Mouse (Mus musculus): ENCODE data around the gene Pitpna.
A peak's percentile ranks its signal among the peaks of the same experiment; 100 is the strongest.
"Not testable (repeated sequence)": the region's sequence is repeated elsewhere in the genome, so short reads cannot be mapped to it uniquely, and the experiment has no call there.

Gene Pitpna

DNA sequence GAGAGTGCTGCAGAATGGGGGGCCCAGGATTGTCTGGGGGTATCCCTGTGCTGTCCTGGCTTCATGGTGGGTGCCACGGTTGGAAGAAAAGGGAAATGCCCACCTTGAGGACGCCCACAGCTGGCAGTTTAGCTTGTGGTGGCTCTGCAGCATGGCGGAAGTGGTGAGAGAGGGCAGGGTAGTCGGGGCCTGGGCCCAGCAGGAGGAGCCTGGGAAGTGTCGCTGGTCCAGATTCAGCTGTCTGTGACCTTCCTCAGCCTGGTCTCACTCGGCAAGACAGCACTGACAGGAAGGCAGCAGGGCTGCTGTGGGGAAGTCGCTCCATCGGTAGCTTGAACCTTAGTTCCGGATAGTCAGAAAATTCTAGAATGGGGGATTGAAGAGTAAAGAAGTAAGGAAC, 6.5 kb downstream of the Pitpna start:
- no peak for DNase-seq

DNA sequence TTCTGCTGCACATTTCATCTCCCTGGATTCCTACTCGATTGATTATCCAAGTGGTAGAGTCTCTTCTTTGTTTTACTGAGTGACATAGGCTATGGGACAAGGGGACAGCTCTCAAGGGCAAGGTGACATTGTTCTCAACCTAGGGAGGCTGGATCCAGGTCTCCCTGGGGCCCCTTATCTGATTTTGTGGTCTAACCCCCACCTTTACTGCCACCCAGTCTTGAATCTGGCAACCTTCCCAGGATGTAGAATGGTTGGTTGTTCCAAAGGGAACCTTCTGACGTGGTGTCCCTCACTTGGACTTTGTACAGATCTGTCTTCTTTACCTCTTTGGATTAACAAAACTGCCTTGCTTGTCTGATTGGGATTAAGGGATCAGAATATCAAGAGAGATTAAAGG, 7.5 kb downstream of the Pitpna start:
- no peak for DNase-seq

DNA sequence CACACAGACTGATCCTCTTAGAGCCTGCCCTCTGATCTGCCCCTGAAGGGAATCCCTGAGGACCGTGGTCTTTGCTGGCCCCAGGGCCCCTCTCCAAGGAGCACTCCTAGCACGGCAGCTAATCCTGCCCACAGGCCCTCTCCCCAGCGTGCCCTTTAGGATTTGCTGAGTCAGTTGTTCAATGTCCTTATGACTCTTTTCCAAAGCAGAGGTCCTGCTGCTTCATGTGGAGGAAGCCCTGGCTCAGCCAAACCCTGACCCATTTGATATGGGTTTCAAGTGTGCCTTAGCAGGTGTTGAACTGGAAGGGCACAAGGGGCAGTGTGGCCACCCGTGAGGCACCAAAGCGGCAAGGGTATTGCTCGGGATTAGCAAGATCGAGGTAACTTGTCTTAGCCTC, 7.9 kb downstream of the Pitpna start:
- no peak for DNase-seq

DNA sequence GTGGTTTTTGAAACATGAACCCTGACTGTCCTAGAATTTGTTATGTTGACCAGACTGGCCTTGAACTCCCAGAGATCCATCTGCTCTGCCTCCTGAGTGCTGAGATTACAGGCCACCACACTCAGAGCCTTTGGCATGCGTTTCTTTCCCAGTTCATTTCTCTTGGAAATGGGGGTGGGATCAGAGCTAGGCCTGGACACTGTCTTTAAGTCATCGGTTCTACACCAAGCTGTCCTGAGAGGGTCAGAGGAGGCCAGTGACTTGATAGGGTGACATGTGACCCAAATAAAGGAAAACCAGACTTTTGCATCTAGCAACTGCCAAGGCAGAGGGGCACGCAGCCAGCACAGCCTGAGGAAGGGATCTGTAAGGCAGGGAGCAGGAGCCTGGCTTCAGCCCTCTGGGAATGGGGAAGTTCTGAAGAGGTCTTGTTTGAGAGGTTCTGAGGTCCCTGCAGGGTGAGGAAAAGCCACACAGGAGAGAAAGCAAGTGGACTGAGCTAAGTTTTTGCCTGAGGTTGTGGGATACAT, 8.9 kb downstream of the Pitpna start:
- DNase-seq, result peak in 1 of 2 experiments; percentile 42

DNA sequence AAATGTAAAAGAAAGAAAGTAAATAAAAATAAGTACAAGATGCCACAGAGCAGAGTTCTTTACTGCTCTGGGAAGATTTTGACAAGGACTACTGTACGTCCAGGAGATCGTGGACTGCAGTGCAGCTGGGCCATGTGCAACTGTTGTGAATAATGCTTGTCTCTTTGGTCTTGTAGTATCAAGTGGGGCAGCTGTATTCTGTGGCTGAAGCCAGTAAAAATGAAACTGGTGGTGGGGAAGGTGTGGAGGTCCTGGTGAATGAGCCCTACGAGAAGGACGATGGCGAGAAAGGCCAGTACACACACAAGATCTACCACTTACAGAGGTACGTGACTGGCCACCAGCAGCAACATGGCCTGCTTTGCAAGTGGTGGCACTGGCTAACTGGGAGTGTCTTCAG, 10.1 kb downstream of the Pitpna start:
- DNase-seq, result no peak

DNA sequence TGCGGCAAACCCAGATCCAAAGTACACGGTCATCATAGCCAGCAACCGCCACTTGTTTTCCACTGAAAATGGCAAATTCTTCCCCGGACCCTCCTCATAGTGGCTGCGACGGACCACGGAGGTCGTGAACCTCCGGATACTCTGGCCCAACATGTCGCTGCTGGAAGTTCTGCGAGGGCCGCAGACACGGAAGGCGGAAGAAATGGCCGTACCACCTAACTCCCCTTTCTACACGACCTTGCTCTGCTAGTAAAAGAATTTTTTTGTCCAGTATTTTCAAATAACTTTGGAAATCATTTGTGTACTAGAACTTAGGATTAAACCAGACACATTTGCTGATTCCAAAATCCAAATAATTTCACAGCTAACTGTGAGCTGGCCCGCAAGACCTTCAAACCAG, 11.9 kb downstream of the Pitpna start:
- DNase-seq, result not testable (repeated sequence)

DNA sequence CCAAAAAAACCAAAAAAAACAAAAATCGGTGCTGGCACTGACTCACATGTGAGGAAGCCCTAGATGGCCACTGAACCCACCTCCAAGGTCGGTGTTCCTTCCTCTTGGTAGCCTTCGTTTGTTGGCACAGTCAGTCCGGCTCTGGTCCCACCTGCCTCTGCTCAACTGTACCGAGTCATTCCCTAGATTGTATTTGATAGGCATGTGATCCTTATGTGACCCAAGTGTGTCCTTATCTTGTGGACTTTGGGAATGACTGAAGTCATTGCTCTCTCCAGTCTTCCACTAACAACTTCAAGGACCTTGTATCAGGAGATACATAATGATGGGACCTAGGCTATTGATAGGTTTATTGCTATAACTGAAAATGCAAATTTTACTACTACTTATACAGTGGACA, 16.9 kb downstream of the Pitpna start:
- DNase-seq, result no peak

DNA sequence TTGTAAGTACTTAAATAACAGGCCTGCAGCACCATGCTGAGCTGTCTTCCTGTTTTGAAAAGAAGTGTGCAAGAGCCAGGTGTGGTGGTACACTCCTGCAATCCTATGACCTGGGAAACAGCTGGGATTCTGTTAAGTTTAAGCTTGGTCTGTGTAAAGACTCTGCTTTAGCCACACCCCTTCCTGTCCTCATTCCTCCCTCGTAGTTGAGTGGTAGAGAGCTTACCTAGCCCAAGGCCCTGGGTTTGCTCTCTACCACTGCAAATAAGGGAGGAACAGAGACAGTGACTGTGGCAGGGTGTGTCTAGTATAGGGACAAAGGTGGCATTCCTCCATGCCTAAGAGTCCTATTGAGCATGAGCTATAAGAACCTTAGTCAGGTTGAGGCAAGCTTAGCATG, 17.4 kb downstream of the Pitpna start:
- no peak for DNase-seq

DNA sequence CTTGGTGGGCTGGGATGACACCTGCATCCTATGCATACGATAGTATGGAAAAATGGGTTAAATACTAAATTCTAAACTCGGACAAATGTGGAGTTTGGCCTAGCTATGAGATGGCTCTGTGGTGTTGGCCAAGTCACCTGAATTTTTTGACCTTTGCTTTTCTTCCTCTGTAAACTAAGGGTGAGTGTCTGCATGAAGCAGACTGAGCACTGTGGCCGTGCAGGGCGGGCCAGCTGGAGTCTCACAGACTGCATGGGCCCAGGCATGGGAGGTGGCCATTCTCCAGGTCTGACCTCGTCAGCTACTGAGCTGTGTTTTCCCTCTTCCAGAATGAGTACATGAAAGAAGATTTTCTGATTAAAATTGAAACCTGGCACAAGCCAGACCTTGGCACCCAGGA, 20.9 kb downstream of the Pitpna start:
- DNase-seq, result no peak

DNA sequence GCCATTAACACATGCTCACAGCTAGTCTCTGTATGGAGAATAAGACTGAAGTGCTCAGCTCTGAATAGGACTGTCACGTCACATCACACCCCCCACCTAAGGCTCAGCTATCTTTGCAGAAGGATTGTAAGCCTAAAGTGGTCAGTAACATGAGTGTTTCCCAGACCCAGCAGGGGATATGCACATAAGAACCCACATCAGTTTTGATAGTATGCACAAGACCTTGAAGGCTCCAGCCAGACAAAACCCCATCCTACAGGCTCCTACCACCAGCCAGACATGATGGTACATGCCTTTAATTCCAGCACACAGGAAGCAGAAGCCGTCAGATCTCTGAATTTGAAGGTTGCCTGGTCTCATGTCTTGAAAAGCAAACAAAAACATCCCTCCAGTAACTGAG, 22.1 kb downstream of the Pitpna start:
- DNase-seq, result no peak

DNA sequence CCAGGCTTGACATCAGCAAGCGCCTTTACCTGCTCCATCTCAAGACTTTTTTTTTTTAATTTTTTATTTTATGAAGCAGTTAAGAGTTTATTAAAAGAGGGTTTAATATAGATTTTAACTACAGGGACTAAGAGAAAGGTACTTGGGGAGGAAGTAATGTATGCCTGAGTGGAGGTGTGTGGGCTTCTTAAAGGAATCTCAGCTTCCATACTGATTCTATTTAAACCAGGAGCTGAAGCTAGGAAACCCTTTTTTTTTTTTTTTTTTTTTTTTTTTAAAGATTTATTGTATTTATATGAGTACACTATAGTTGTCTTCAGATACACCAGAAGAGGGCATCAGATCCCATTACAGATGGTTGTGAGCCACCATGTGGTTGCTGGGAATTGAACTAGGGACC, 26.9 kb downstream of the Pitpna start:
- no peak for DNase-seq

DNA sequence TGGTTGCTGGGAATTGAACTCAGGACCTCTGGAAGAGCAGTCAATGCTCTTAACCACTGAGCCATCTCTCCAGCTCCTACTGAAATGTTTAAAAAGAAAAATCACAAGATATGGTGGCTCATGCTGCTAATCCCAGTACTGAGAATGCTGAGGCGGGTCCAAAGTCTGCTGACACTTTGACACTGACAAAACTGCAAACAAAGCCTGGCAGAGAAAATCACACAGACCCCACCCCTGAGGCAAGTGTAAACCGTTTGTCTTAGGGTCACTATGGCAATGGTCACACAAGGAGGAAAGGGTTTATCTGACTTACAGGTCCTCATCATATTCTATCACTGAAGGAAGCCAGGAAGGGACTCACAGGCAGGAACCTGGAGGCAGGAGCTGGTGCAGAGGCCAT, 27.7 kb downstream of the Pitpna start:
- DNase-seq, result no peak

DNA sequence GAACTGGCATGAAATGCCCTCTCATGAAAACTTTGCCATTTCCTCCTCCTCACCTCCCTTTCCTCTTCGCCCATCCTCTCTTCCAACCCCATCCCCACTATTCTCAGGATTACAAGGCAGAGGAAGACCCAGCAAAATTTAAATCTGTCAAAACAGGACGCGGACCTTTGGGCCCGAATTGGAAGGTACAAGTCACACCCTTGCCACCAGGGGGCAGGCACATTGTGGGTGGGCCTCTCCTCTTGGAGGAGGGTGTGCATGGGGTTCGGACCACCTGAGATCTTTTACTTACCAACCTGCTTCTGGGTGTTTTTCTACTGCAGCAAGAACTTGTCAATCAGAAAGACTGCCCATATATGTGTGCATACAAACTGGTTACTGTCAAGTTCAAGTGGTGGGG, 31.2 kb downstream of the Pitpna start:
- peak; percentile 38 to 49 for DNase-seq

DNA sequence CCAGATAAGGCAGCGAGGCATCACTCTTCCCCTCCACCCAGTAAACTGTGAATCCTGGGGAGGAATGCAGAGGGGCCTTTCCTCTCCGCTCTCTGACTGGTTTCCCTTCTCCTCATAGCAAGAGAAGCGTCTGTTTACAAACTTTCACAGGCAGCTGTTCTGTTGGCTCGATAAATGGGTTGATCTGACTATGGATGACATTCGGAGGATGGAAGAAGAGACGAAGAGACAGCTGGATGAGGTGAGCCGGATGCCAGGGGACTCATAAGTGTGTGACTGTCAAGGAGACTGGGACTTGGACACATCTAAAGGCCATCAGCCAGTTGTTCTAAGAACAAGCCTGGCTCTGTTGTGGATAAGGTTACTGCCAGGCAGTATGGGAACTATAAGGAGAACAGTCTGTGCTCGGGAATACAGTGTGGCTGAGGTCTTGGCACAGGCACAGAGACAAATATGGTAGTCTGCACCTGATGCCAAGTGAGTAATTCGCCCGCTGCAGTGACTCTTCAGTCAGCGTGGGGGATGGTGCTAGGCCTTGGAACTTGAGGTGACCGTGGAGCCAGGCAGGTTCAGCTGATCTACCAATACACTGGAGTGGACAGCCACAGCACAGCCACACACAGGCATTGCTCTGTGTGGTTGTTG, 32.4 kb downstream of the Pitpna start:
- no peak for DNase-seq

DNA sequence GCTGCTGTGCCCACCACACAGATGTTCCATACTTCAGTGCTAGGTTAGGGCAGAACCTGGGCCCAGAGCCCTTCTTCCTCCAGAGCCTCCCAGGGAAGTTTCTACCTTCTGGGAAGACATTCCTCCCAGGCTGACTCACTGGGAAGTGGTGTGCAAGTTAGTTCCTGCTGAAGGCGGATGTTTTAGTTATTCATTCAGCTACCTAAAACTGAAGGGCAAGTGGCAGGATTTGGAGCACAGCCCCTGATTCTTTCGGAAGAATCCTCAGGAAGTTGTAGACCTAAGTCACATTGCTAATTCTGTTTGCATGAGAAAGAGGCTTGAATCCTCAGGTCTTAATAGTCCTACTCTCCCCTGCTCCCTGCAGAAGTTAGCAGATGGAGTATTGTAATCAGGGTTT, 33.5 kb downstream of the Pitpna start:
- no peak for DNase-seq

DNA sequence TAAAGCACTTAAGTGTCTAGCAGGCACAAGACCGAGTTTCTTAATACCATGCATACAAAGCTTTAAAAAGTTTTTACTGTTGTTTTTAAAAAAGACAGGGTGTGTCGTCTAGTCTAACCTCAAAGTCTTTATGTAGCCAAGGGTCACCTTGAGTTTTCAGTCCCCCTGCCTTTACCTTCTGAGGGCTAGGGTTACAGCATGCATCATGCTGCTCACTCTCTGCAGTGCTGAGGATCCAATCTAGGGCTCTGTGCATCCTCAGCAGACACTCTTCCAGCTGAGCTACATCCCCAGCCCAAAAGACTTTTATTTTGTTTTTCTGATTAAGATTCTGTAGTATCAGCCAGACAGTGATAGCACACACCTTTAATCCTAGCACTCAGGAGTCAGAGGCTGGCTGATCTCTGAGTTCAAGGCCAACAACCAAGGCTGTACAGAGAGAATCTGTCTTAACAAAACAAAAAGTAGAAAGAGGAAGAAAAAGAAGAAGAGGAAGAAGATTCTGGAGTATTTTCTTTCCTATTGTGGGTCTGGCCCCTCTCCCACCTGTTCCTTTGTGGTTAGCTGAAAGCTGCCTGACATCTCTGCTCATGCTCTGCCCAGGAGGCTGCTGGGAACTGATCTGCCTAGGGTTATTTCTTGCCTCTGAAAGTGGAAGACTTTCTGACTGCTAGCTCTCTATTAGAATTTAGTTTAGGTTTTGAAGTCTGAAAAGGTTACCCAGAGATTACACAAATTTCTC, 34.9 kb downstream of the Pitpna start:
- DNase-seq, result no peak

DNA sequence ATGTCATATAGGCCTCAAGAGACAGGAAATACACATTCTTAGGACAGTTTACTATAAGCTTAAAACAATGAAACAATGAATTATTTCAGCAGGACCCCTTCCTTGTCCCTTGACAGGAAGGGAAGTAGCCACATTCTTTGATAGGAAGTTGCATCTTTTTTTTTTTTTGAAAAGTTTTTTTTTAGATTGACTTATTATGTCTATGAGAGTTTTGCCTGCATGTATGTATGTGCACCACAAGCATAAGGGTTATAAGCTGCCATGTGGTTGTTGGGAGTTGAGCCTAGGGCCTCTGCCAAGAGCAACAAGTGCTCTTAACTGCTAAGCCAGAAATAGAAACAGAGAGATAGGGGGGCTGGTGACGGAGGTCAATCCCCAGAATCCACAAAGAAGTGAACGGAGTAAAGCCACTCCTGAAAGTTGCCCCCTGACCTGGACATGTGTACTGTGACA, 36.2 kb downstream of the Pitpna start:
- DNase-seq, result peak in 1 of 2 experiments; percentile 30

DNA sequence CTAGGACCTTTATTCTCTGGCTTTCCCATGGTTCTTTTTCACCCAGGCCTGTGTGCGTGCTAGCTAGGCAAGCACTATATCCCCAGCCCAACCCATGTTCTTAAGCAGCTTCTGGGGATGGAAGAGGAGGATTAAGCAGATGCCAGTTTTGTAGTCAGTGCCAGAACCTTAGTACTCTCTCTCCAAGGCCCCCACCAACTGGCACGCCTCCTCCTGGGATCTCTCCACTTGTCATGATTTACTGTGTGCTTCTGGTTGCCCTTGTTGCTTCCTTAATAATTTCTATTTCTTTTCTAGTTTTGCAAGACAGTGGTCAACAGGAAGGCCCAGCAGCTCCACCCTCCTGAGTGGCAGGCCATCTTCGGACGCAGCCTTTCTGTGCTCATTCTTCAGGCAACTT, 37.9 kb downstream of the Pitpna start:
- no peak for DNase-seq

DNA sequence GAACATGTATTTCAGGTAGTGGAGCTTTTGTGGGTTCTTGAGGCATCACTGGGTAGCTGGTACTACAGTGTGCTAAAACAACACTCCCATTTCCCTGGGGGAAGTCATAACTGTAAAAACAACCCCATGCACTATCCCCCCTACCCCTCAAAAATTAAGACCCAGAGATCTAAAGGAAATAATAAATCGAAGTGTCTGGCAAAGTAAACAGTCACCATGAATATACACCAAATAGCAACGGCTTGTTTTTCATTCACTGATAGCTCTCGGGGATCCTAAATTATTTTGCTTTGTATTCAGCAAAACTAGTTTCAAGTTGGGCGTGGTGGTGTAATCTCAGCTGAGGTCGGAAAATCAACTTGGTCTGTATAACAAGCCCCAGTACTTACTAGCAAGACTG, 42.2 kb downstream of the Pitpna start:
- no peak for DNase-seq

DNA sequence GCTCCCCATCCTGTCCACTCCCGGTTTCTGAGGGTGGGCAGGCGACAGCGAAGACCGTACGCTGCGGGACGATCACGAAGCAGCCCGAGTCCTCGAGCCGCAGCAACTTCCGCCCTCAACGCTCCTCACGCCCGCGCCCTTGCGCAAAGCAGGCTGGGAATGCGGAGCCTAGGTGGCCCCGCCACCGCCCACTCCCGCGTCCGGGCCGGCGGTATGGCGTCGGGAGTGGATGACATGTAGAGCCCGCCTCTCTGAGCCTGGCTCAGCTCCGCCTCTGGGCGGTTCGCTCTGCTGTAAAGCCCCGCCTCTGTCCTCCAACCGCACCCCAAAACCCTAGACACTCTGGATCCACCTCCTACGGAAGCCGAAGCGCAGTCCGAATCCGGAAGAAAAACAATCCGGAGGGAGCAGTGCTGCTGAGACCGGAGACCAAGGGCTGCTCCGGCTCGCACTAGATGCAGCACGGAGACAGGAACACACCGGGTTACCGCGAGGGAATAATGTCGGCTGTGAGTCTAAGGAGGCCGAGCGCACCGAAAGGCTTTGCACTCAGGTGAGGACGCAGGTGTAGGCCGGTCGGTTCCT, 42.8 kb downstream of the Pitpna start, which contains the start of gene Inpp5k:
Gene Inpp5k (plus strand): TSS at position 344 of the 585 bp plus-strand sequence.
- peak; percentile 95 to 97 for DNase-seq

DNA sequence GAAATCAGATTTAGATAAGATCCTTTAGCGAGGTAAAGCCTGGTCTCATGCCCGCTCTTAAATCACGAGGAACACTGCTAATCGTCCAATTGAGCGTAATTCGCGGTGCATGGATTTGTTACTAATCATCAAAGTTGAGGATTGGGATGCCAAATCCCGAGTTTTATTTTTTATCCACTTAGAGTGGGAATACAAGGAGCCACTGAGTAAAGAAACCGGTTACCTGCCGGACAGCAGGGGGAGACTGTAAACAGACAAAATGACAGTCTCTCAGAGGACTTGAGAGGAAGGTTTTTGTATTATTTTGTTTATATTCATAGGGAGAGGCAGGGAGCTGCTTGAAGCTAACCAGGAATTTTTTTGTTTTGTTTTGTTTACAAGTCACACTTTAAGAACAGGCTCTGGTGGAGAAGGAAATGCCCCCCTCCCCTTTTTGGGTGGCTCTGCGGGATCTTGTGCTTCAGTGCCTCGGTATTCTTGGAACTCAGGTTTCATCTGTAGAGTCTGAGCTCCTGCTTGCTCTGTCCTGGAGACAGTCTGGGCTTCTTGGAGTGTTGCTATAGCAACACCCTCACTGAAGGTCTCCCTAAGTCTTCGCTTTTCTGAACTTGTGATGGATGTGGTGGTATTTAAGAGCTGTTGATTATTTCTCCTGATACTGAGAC, 43.8 kb downstream of the Pitpna start:
- peak in 1 of 2 experiments; percentile 72 for DNase-seq

DNA sequence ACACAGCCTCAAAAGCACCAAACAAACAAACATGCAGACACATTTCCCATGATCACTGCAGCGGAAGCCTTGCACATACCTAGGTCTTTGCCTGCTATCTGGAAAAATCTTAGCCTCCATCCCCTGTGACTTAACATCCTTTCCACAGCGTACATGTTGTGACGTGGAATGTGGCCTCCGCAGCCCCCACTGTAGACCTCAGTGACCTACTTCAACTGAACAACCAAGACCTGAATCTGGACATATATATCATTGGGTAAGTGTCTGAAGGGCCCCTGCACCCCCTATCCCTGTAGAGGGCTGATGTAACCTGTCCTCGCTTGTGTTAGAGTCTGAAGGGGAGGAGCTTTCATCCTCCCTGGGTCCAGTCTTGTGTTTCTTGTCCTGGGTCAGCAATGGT, 45.0 kb downstream of the Pitpna start:
- DNase-seq, result no peak

DNA sequence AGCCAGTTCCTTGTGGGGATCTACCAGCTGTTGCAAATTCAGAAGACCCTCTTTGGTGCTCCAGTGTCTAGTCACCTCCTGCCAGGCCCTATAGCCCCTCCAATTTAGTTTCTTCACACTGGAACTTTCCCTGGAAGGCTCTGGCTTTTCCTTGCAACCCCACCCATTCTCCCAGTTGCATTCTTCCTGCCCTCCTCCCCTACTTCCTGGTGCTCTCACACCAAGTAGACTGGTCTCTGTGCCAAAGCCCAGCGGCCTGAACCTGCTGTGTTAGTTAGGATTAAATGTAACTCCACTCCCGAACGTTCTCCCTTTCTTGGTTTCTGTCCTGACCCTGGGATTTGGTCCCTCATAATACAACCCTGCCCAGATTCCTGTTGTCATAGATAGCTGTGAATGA, 46.9 kb downstream of the Pitpna start:
- no peak for DNase-seq

Measured in kidney, postnatal 4 days (tissue).